Mouse (Mus musculus) C2C12 (cell line): ENCODE measurements around the gene Pgm5.

Experiments
- CEBPB ChIP-seq: IDR thresholded peaks from one replicate; pipeline ENCODE4 v1.6.1; 2011; ENCODE audit warnings: low read depth, mild to moderate bottlenecking, control low read depth, moderate library complexity
- CTCF ChIP-seq: IDR thresholded peaks from one replicate; pipeline ENCODE4 v1.5.1; 2011; ENCODE audit not compliant: control insufficient read depth, insufficient read depth, insufficient read length
- FOSL1 ChIP-seq: IDR thresholded peaks from one replicate; pipeline ENCODE4 v1.8.0; 2011; ENCODE audit warnings: mild to moderate bottlenecking, low read length; ENCODE audit not compliant: poor library complexity, insufficient read depth, severe bottlenecking
- MAX ChIP-seq: IDR thresholded peaks from one replicate; pipeline ENCODE4 v1.6.1; 2011; ENCODE audit warnings: mild to moderate bottlenecking, control low read depth
- MYOD1 ChIP-seq: IDR thresholded peaks from one replicate; pipeline ENCODE4 v1.6.1; 2011; ENCODE audit warnings: low read depth; ENCODE audit not compliant: control insufficient read depth, insufficient read length
- MYOG ChIP-seq: IDR thresholded peaks from one replicate; pipeline ENCODE4 v1.6.1; 2011; ENCODE audit not compliant: control insufficient read depth, insufficient read length; ENCODE audit errors: extremely low read depth
- USF1 ChIP-seq: IDR thresholded peaks from one replicate; pipeline ENCODE4 v1.6.1; 2011; ENCODE audit warnings: low read depth, mild to moderate bottlenecking, control low read depth, moderate library complexity

DNA sequence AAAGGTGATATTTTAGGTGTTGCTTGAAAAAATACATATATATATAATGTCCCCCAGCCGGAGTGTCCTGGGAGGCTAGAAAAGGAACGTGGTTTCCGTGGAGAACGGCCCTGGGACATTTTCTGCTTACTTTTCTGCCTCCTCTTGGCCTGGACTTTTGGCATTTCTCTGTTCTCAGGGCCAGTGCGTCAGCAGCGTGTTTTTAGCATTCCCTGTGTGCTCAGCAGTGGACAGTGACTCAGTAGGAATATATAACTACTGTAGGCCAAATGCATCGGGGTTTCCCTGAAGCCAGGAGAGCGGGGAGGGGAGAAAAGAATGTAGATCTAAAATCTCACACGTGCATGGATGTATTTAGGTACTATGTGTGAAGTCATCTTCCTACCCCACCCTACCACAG is 3.8 kb upstream of the Pgm5 start:
- TF ChIP-seq CTCF = no peak
- TF ChIP-seq MYOG = no peak
- no peak for TF ChIP-seq MYOD1
- TF ChIP-seq USF1 = no peak
- TF ChIP-seq FOSL1 = no peak
- no peak for TF ChIP-seq CEBPB
- TF ChIP-seq MAX = no peak
